In the genomic region with DNA sequence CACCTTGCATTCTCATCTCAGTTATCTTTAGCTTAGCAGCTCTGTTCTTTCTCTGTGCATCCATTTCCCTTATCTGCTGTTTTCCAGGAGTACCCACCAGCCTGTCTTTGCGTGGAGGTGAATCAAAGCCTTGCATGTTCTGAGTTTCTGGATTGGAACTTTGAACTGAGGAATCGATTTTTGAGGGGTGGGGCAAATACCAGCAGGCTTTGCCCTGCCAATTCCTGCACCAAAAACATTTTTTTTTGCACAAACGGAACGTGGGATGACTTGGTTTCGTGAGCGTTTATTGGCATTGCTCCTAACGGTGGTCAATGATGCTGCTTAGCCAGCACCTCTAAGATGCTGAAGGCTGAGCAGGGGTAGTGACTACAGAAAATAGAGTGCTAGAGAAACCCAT, we compare ENCODE assay signal across 15 mouse cellular contexts.
"Had no signal": no experiment of that assay in that cellular context is flagged by ENCODE, and none has a peak within 500 bp of the region (broad histone marks: within the 10 kb centered on the region; RNA-seq: fewer than 3 reads in every experiment).

No protein-coding gene starts in this region.

- H3K9ac ChIP-seq: neural tube, embryonic 15.5 days; stomach, embryonic 15.5 days had no signal

- H3K27ac ChIP-seq: neural tube, embryonic 15.5 days; stomach, embryonic 15.5 days; stomach, postnatal 0 days had no signal

- H3K9me3 ChIP-seq: neural tube, embryonic 15.5 days; stomach, embryonic 15.5 days had no signal

- H3K27me3 ChIP-seq: stomach, embryonic 15.5 days had no signal

- H3K4me3 ChIP-seq: neural tube, embryonic 15.5 days; stomach, embryonic 15.5 days had no signal

- H3K4me2 ChIP-seq: neural tube, embryonic 15.5 days; stomach, embryonic 15.5 days had no signal

- DNase-seq: retina, postnatal 1 day; right cerebral cortex, adult 18-20 months; right cerebral cortex, postnatal 14 days; right cerebral cortex, postnatal 25 days; right cerebral cortex, postnatal 4 days; spleen, adult 18-20 months; thymus, adult 18-20 months; thymus, adult 2 months; thymus, postnatal 14 days; thymus, postnatal 25 days; thymus, postnatal 36 days; thymus, postnatal 4 days had no signal

- H3K36me3 ChIP-seq: neural tube, embryonic 15.5 days; stomach, embryonic 15.5 days had no signal
